15 mouse cellular contexts compared by ENCODE assay signal in the genomic region with DNA sequence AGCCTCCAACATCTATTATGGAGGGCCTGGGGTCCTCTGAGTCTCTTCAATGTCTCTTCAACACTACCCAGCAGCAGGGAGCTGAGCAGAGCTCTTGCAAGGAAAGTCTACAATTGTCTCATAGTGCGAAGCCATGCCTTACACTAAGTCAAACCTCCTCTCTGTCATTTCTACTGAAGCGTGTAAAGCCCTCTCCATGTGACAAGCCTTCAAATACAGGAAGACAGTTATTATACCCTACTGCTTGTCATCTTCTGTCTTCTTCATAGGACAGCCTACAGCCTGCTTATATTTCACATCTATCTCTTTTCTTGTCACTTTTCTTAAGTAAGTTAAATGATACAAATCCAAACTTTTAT.
"Had no signal": no experiment of that assay in that cellular context is flagged by ENCODE, and none has a peak within 500 bp of the region (broad histone marks: within the 10 kb centered on the region; RNA-seq: fewer than 3 reads in every experiment).

No protein-coding gene starts in this region.

- H3K27ac ChIP-seq: left cerebral cortex, adult 2 months; limb, embryonic 10.5 days; liver, embryonic 15.5 days; neural tube, embryonic 12.5 days had no signal

- ATAC-seq: lung, postnatal 0 days had no signal

- H3K27me3 ChIP-seq: liver, embryonic 15.5 days; neural tube, embryonic 12.5 days had no signal

- H3K36me3 ChIP-seq: limb, embryonic 10.5 days; liver, embryonic 15.5 days; neural tube, embryonic 12.5 days had no signal

- DNase-seq: kidney, adult 18-20 months; kidney, postnatal 10 days; kidney, postnatal 4 days; lung, adult 2 months; lung, postnatal 36 days; midbrain, embryonic 14.5 days; retina, postnatal 1 day; thymus, adult 18-20 months; thymus, postnatal 36 days had no signal

- H3K4me3 ChIP-seq: left cerebral cortex, adult 2 months; limb, embryonic 10.5 days; liver, embryonic 15.5 days; neural tube, embryonic 12.5 days had no signal

- H3K9me3 ChIP-seq: limb, embryonic 10.5 days; liver, embryonic 15.5 days; neural tube, embryonic 12.5 days had no signal

- H3K4me2 ChIP-seq: liver, embryonic 11.5 days; liver, embryonic 15.5 days; neural tube, embryonic 12.5 days had no signal

- H3K4me1 ChIP-seq: liver, embryonic 15.5 days; neural tube, embryonic 12.5 days had no signal

- H3K9ac ChIP-seq: liver, embryonic 15.5 days; neural tube, embryonic 12.5 days had no signal
